Mouse (Mus musculus): ENCODE data around the gene Arhgef11. TPM values are rescaled to one million over a fixed set of nuclear protein-coding genes. Genes with fewer than 3 reads are reported as not detected.
A peak's percentile ranks its signal among the peaks of the same experiment; 100 is the strongest.
"Not testable (repeated sequence)": the region's sequence is repeated elsewhere in the genome, so short reads cannot be mapped to it uniquely, and the experiment has no call there.

Gene Arhgef11
- 7.9 and 9.7 TPM in 2 replicates for polyA plus RNA-seq (2014; fragmentation: Nextera tagmentation; extraction: Ambion mirVana)

DNA sequence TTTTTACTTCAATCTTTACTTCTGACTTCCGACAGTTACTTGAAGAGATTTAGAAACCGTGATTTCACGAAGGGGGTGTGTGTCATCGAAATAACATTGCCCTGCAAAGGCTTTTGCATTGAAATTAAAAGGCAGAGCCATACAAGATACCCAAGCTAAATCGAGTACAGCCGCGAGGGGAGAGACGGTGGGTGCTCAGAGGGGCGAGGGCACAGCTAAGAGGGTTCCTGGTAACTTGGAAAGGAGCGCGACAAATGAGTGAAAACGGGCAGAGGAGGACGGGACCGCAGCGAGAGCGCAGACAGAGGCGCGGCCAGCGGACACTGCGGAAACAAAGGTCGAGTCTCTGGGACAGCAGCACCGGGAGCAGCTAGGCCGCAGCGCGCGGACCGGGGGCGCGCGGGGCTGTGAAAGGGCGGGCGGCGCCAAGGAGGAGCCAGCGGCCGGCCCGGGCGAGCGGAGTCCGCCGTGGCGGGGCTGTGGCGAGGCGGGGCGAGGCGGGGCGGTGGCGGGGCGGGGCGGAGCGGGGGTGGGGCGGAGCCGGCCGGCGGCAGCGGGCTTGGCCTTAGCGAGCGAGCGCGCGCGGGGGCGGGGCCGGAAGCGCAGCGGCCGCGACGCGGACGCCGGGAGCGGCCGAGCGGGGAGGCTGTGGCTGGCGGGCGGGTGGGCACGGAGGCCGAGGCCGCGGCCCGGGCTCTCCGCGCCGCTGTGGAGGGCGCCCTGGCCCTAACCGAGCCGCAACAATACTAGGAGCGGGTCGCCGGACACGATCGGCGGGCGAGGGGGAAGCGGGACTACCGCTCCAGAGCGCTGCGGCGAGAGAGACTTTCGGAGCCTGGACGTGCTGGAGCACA lies at the start of gene Arhgef11:
Arhgef11 (plus strand) TSS at position 603 of the 854 bp plus-strand sequence.
- ATAC-seq (ENCODE audit: insufficient number of reproducible peaks, insufficient read depth, low FRiP score, low read depth), result peak; percentile 88
- no peaks in the 10 kb centered on the region for H3K36me3 ChIP-seq (ENCODE audit: control insufficient read depth, insufficient read depth, low read length)
- 1% methylated on average over 71 of the region's 101 CpGs for WGBS

DNA sequence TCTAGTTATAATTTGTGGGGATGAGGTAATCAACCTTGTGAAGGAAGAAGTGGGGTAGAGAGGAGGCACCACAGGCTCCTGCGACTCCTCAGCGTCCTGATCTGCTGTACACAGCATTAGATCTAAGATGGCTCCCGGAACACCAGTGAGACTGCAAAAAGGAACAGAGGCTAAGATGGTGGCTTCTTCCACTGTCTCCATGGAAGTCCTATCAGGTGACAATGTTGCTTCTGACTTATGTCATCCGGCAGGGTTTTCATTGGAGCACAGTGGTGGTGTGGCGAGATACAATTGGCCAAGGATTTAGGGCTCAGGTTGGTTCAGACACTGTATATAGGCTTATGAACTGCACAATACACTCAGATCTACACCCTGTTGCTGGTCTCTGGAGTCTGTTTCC lies 48.7 kb upstream of the Arhgef11 start:
- Histone ChIP-seq H3K4me3 (ENCODE audit: control insufficient read depth in 1 of 2, insufficient read depth in 1 of 2, low read depth in 1 of 2, low read length in 2 of 2) (no peak overlapping the region), H3K4me2 (ENCODE audit: low read length) (no peak overlapping the region), H3K4me1 (ENCODE audit: control insufficient read depth in 2 of 2, insufficient read depth in 2 of 2, low read length in 2 of 2) (peaks cover 4 to 6% of the 10 kb centered on the region in 2 experiments; a peak in 3 of 4 replicates), H3K27ac (replicated peaks in 1 of 2; ENCODE audit: control insufficient read depth in 1 of 2, insufficient read depth in 1 of 2, low read depth in 2 of 2, low read length in 2 of 2) (no peak overlapping the region), H3K9me3 (ENCODE audit: control insufficient read depth, low read length) (no peaks in the 10 kb centered on the region), H3K36me3 (ENCODE audit: control insufficient read depth, insufficient read depth, low read length) (no peaks in the 10 kb centered on the region), H3K9ac (ENCODE audit: low read length) (no peak overlapping the region), H3K27me3 (ENCODE audit: control insufficient read depth, insufficient read depth, low read length) (no peaks in the 10 kb centered on the region)
- 93% methylated on average over 5 of the region's 5 CpGs for WGBS
- ATAC-seq (ENCODE audit: insufficient number of reproducible peaks, insufficient read depth, low FRiP score, low read depth), result no peak

More for the DNA sequence above, at the start of gene Arhgef11:
- Histone ChIP-seq H3K9ac (ENCODE audit: low read length) (peak within 1 kb of the TSS; percentile 94), H3K27me3 (ENCODE audit: control insufficient read depth, insufficient read depth, low read length) (no peaks in the 10 kb centered on the region), H3K4me2 (ENCODE audit: low read length) (peak within 1 kb of the TSS; percentile 74), H3K4me3 (ENCODE audit: control insufficient read depth in 1 of 2, insufficient read depth in 1 of 2, low read depth in 1 of 2, low read length in 2 of 2) (peak within 1 kb of the TSS; percentile 77 to 84), H3K4me1 (ENCODE audit: control insufficient read depth in 2 of 2, insufficient read depth in 2 of 2, low read length in 2 of 2) (peaks cover 16 to 36% of the 10 kb centered on the region in 2 experiments), H3K9me3 (ENCODE audit: control insufficient read depth, low read length) (no peaks in the 10 kb centered on the region), H3K27ac (replicated peaks in 1 of 2; ENCODE audit: control insufficient read depth in 1 of 2, insufficient read depth in 1 of 2, low read depth in 2 of 2, low read length in 2 of 2) (peak within 1 kb of the TSS; percentile 85 to 88)

DNA sequence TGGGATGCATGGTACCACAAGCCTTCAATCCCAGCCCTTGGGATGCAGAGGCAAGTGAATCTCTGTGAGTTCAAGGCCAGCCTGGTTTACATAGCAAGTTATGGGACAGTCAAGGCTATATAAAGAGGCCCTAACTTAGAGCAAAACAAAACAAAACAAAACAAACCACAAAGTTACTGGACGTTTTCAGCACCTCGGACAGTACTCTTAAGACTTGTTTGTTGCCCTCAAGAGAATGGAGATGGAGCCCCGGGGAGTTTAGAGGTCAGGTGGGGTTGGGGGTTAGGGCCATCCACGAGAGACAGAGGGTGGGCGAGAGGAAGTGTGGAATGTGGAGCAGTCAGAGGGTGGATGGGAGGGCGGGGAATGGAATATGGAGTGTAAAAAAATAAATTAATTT lies 41.6 kb upstream of the Arhgef11 start:
- Histone ChIP-seq H3K9me3 (ENCODE audit: control insufficient read depth, low read length) (0 out of 2 replicates have a peak, but pooled peaks cover under 1% of the 10 kb centered on the region), H3K36me3 (ENCODE audit: control insufficient read depth, insufficient read depth, low read length) (no peaks in the 10 kb centered on the region), H3K4me3 (ENCODE audit: control insufficient read depth in 1 of 2, insufficient read depth in 1 of 2, low read depth in 1 of 2, low read length in 2 of 2) (no peak overlapping the region), H3K4me2 (ENCODE audit: low read length) (no peak overlapping the region), H3K4me1 (ENCODE audit: control insufficient read depth in 2 of 2, insufficient read depth in 2 of 2, low read length in 2 of 2) (no peaks in the 10 kb centered on the region), H3K27me3 (ENCODE audit: control insufficient read depth, insufficient read depth, low read length) (no peaks in the 10 kb centered on the region), H3K9ac (ENCODE audit: low read length) (no peak overlapping the region), H3K27ac (replicated peaks in 1 of 2; ENCODE audit: control insufficient read depth in 1 of 2, insufficient read depth in 1 of 2, low read depth in 2 of 2, low read length in 2 of 2) (no peak overlapping the region)
- 21% methylated on average over 6 of the region's 6 CpGs for WGBS
- no peak for ATAC-seq (ENCODE audit: insufficient number of reproducible peaks, insufficient read depth, low FRiP score, low read depth)

DNA sequence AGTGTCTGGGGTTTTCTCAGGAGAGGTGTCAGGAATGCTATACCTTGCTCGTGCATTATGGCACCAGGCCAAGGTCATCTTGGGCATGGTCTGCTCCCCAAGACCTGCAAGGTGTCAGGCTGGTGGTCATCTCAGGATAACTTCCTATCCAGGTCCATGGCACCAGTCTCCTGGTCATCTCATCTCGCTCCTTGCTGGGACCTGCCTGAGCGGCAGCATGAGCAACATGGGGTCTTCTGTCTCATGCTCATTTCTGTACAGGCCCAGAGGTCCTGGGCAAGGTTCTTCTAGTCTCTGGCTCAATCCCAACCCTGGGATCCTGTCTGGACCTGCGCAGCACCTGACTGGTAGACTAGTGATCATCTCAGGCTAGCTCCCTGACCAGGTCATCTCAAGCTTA lies 35.1 kb upstream of the Arhgef11 start:
- Histone ChIP-seq H3K4me2 (ENCODE audit: low read length) (no peak overlapping the region), H3K4me1 (ENCODE audit: control insufficient read depth in 2 of 2, insufficient read depth in 2 of 2, low read length in 2 of 2) (no peaks in the 10 kb centered on the region), H3K9ac (ENCODE audit: low read length) (no peak overlapping the region), H3K27ac (replicated peaks in 1 of 2; ENCODE audit: control insufficient read depth in 1 of 2, insufficient read depth in 1 of 2, low read depth in 2 of 2, low read length in 2 of 2) (no peak overlapping the region), H3K9me3 (ENCODE audit: control insufficient read depth, low read length) (0 out of 2 replicates have a peak, but pooled peaks cover 6% of the 10 kb centered on the region), H3K4me3 (ENCODE audit: control insufficient read depth in 1 of 2, insufficient read depth in 1 of 2, low read depth in 1 of 2, low read length in 2 of 2) (no peak overlapping the region), H3K36me3 (ENCODE audit: control insufficient read depth, insufficient read depth, low read length) (no peaks in the 10 kb centered on the region), H3K27me3 (ENCODE audit: control insufficient read depth, insufficient read depth, low read length) (no peaks in the 10 kb centered on the region)
- 82% methylated on average over 4 of the region's 4 CpGs for WGBS
- 0 out of 2 replicates have a peak, but pooled peaks have one; percentile 26 for ATAC-seq (ENCODE audit: insufficient number of reproducible peaks, insufficient read depth, low FRiP score, low read depth)

- H3K4me2 ChIP-seq (ENCODE audit: low read length), result no peak overlapping the region
- no peaks in the 10 kb centered on the region for H3K4me1 ChIP-seq (ENCODE audit: control insufficient read depth in 2 of 2, insufficient read depth in 2 of 2, low read length in 2 of 2)
- no peaks in the 10 kb centered on the region for H3K36me3 ChIP-seq (ENCODE audit: control insufficient read depth, insufficient read depth, low read length)
- no peaks in the 10 kb centered on the region for H3K27me3 ChIP-seq (ENCODE audit: control insufficient read depth, insufficient read depth, low read length)
- no peak overlapping the region for H3K27ac ChIP-seq (replicated peaks in 1 of 2; ENCODE audit: control insufficient read depth in 1 of 2, insufficient read depth in 1 of 2, low read depth in 2 of 2, low read length in 2 of 2)
- H3K9ac ChIP-seq (ENCODE audit: low read length), result no peak overlapping the region
- 64% methylated on average over 5 of the region's 5 CpGs for whole genome bisulfite sequencing
- H3K4me3 ChIP-seq (ENCODE audit: control insufficient read depth in 1 of 2, insufficient read depth in 1 of 2, low read depth in 1 of 2, low read length in 2 of 2), result no peak overlapping the region
- ATAC-seq (ENCODE audit: insufficient number of reproducible peaks, insufficient read depth, low FRiP score, low read depth), result no peak
- H3K9me3 ChIP-seq (ENCODE audit: control insufficient read depth, low read length), result no peaks in the 10 kb centered on the region
Observed at GRCm38 (mm10) chr3:87593793-87594192, 23.6 kb upstream of the Arhgef11 start.

DNA sequence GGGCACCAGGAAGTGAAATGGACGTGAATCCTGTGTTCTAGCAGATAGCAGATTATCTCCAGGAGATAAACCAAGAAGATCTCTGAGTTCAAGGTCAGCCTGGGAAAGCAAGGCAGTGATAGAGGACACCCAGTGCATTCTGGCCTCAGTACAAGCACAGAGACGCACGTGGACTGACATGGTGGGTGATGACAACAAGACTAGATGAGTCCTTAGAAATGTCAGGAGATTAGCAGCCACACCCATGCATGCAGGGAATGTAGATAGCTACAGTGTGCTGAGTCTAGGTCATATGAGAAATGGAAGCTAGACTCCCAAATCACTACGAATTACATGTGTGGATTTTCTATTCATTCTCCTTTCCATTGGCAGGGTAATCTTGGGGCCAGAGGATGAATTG lies 22.0 kb upstream of the Arhgef11 start:
- not testable (repeated sequence) for H3K27me3 ChIP-seq (ENCODE audit: control insufficient read depth, insufficient read depth, low read length); H3K9ac ChIP-seq (ENCODE audit: low read length); H3K4me1 ChIP-seq (ENCODE audit: control insufficient read depth in 2 of 2, insufficient read depth in 2 of 2, low read length in 2 of 2); H3K9me3 ChIP-seq (ENCODE audit: control insufficient read depth, low read length); H3K4me3 ChIP-seq (ENCODE audit: control insufficient read depth in 1 of 2, insufficient read depth in 1 of 2, low read depth in 1 of 2, low read length in 2 of 2); ATAC-seq (ENCODE audit: insufficient number of reproducible peaks, insufficient read depth, low FRiP score, low read depth); H3K4me2 ChIP-seq (ENCODE audit: low read length); H3K36me3 ChIP-seq (ENCODE audit: control insufficient read depth, insufficient read depth, low read length); H3K27ac ChIP-seq (replicated peaks in 1 of 2; ENCODE audit: control insufficient read depth in 1 of 2, insufficient read depth in 1 of 2, low read depth in 2 of 2, low read length in 2 of 2)
- 35% methylated on average over 4 of the region's 4 CpGs for WGBS

GRCm38 (mm10) chr3:87601077-87601476 lies 16.3 kb upstream of the Arhgef11 start:
- H3K36me3 ChIP-seq (ENCODE audit: control insufficient read depth, insufficient read depth, low read length); H3K9ac ChIP-seq (ENCODE audit: low read length); H3K4me3 ChIP-seq (ENCODE audit: control insufficient read depth in 1 of 2, insufficient read depth in 1 of 2, low read depth in 1 of 2, low read length in 2 of 2); H3K27ac ChIP-seq (replicated peaks in 1 of 2; ENCODE audit: control insufficient read depth in 1 of 2, insufficient read depth in 1 of 2, low read depth in 2 of 2, low read length in 2 of 2); ATAC-seq (ENCODE audit: insufficient number of reproducible peaks, insufficient read depth, low FRiP score, low read depth); H3K4me1 ChIP-seq (ENCODE audit: control insufficient read depth in 2 of 2, insufficient read depth in 2 of 2, low read length in 2 of 2); H3K27me3 ChIP-seq (ENCODE audit: control insufficient read depth, insufficient read depth, low read length); H3K4me2 ChIP-seq (ENCODE audit: low read length): not testable (repeated sequence)
- 96% methylated on average over 15 of the region's 15 CpGs for WGBS
- H3K9me3 ChIP-seq (ENCODE audit: control insufficient read depth, low read length), result peaks cover 22% of the 10 kb centered on the region

All from heart, embryonic 14.5 days (tissue).